Mouse (Mus musculus): ENCODE results near the gene Opcml.

The Opcml gene

GRCm38 (mm10) chr9:27790725-27791638 is at the start of gene Opcml:
Gene Opcml (plus strand): TSS chr9:27790775.
- in situ Hi-C loops (cut with MboI, MseI) = no loop called here

DNA sequence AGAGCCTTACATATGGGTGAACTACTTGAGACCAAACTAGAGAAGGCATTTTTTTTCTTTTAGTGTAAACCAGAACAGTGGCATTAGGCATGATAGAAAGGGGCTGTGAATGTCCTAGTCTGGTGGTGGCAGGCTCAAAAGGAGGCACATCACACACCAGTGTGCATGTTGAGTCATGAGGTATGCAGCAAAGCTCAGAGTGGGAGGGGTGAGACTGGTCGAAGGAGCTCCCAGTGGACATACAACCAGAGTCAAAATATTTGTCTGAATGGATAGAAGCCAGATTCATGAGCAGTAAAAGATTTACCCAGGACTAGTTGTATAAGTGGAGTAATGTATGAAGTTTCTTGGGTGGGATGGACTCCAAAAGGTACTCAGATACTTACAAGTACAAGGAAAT is 31.9 kb upstream of the Opcml start:
- in situ Hi-C loops (cut with MboI, MseI) = no loop called here

DNA sequence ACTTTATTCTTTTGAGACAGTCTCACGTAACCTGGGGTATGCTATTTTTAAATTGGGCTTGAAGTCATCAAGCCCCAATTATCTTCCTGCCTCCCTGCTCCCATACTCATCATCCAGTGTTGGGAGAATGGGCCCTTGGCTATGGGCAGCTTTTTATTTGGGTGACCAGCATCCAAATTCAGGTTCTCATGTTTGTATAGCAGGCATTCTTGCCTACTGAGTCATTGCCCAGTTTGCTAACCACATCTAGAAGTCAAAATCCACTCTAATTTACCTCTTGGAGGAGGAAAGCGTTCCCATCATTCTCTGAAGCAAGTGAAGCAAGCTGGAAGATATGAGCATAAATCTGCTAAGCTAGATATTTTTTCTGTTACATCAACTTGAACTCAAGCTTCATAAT is 29.4 kb upstream of the Opcml start:
- in situ Hi-C loops (cut with MboI, MseI) = no loop called here

- in situ Hi-C loops (cut with MboI, MseI) = no loop called here
These were observed 24.1 kb upstream of the Opcml start for GRCm38 (mm10) chr9:27766446-27766845.

DNA sequence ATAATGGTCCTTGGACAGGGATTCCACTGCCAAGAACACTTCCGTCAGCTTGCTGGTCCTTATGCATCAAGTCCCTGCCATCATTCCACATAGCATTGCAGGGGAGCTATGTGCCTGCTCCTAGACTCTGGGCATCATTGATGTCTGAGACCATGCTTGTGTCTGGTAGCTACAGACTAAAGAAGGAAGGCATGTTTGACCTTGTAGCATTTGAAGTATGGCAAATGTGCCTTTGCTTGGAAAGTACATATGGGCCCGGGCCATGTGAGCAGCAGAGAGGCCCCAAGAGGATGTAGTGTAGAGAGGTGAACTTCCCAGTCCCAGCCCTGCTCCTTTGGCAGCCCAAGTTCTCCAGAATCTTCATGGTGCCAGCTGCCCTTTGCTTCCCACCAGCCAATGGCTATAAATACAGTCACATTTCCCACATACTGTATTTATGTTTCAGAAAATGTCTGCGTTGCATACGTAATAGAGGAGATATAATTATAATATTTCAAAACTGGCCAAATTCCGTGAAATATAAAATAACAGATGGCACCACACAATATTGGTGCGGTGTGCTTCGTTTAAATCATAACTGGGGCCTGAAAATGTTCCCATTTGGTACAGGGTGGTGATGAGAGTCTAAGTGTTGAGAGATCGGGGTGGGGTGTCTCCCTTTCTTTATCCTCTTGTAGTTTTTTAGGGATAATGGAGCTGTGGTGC is 23.2 kb upstream of the Opcml start:
- in situ Hi-C loops (cut with MboI, MseI) = no loop called here

GRCm38 (mm10) chr9:27768788-27769187 is 21.8 kb upstream of the Opcml start:
- in situ Hi-C loops (cut with MboI, MseI) = no loop called here

GRCm38 (mm10) chr9:27781291-27781993 is 9.1 kb upstream of the Opcml start:
- in situ Hi-C loops (cut with MboI, MseI) = no loop called here

DNA sequence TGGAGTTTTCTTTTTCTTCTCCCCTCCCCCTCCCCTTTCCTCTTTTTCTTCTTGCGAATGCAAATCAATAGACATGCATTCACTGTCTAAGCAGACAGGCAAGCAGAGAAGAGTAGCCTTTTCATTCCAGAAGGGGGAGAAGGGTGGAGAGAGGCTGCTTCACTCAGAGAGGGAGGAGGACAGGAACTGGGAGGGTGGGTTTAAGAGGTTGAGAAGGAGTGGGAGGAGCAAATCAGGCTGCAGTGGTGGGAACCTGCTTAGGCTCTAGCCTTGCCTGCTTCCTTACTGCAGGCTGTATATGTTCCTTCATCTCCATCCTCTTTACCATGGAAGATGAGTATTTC is 8.6 kb upstream of the Opcml start:
- in situ Hi-C loops (cut with MboI, MseI) = no loop called here

DNA sequence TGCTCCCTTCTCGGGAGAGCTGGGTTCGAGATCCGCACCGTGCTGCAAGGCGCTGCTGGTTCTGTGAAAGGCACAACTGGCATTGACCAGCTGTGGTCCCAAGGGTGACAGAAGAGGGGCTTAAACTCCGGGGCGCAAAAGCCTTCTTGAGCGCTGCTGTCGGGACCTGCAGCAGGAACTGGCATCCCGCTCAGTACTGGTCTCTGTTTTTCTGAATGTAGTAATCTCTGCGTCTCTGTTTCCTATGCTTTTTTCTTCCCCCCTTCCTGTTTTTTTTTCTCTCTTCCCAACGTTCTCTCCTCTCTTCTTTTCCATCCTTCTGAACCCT is 1.0 kb downstream of the Opcml start:
- in situ Hi-C loops (cut with MboI, MseI) = no loop called here

DNA sequence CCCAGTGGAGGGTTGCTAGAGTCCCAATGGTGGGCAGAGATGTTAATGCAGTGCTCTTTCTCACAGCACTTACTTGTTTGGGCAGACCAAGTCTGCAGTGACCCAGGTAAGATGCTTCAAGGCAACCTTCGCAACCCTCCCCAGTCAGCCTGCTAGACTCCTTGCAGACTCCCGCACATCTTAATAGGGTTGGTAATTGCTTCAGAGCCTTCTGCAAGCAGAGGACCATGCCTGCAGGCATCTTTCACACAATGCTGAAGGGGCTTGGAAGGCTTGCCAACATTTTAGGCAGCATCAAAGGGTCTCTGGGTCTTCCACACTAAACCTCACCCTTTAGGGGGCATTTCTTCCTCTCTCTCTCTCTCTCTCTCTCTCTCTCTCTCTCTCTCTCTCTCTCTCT is 1.7 kb downstream of the Opcml start:
- in situ Hi-C loops (cut with MboI, MseI) = no loop called here

DNA sequence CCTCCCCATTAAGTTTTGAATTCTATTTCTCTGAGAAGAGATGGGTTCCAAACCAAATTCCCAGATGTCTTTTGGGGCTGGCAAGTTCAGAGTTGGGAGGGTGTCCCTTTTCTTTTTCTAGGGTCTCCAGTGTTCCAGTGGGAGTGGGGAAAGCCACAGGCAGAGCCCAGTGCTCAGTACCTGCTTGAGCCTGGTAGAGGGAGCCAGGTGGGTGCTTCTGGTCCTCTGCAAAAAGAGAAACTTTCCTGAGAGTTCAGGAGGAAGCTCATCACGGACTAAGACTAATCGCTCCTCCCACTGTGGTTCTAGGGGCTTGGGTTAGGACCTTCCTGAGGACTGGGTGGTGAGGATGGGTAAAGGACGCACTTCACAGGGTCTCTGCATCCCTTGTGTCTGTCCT is 2.4 kb downstream of the Opcml start:
- in situ Hi-C loops (cut with MboI, MseI) = no loop called here

DNA sequence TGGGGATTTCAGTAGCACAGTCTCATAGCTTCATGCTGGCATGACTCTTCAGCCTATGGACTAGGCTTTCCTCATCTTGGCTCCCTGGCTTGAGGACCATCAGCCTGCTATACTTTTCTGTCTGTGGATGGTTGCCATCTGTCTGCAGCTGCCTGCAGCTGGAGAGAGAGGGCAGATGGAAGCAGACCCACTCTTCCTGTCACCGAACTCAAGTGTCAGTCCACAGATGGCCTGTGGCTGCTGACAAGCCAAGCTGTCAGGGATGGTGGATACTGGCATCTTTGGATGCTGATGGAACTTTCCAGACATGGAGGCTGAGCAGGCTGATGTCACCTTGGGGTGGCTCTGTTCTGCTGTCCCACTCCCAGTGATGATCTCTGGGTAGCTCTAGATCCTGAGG is 6.0 kb downstream of the Opcml start:
- in situ Hi-C loops (cut with MboI, MseI) = no loop called here

DNA sequence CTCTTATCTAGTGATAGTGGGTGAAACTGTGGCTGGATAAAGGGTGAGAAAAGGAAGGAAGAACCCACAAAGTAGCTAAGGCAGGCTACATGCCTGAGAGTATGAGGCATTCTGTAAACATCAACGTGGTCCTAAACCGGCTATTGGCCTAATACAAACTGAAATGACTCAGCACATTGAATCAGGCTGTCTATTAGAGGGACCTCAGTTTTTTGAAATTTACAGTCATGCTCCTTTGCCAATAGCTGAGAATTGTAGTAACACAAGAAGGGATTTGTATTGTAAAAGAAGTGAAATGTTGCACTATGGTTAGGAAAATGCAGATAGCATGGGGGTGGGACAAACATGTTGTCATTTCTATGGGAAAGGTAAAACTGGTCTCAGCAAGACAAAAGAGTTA is 10.4 kb downstream of the Opcml start:
- in situ Hi-C loops (cut with MboI, MseI) = loop anchor here (10.0 kb wide), 1 partner anchor 396 kb away; no protein-coding TSS in a partner anchor

DNA sequence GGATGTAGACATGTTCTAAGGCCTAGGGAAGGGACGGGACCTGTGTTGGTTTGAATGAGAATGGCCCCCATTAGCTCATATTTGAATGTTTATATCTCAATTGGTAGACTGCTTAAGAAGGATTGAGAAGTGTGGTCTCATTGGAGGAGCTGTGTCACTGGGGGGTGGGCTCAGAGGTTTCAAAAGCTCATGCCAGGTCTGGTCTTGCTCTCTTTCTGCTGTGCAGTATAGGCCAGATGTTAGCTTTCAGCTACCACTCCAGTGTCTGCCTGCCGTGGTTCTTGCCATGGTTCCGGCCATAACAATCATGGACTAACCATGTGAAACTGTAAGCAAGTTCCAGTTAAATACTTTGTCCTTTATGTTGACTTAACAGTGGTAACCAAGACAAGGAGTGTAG is 11.2 kb downstream of the Opcml start:
- in situ Hi-C loops (cut with MboI, MseI) = loop anchor here (10.0 kb wide), 1 partner anchor 397 kb away; no protein-coding TSS in a partner anchor

DNA sequence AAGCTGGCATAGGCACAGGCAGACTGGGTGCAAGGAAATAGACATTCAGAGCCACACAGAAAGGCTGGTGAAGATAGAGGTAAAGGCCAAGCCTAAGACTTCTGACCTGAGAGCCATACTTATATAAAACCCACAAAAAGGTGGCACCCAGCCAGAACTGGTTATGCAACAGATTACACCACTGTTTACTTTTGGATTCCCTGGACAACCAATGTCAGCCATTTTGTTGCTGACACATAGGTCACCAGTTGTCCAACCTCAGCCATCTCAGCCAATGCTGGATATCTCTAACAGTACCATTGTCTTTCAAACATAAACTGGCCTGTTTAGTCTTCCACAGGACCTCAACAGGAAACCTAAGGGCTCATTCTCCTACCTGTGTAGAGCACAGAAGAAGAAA is 11.8 kb downstream of the Opcml start:
- in situ Hi-C loops (cut with MboI, MseI) = loop anchor here (10.0 kb wide), 1 partner anchor 398 kb away; no protein-coding TSS in a partner anchor

GRCm38 (mm10) chr9:27804461-27804860 is 13.9 kb downstream of the Opcml start:
- in situ Hi-C loops (cut with MboI, MseI) = loop anchor here (10.0 kb wide), 1 partner anchor 400 kb away; no protein-coding TSS in a partner anchor

DNA sequence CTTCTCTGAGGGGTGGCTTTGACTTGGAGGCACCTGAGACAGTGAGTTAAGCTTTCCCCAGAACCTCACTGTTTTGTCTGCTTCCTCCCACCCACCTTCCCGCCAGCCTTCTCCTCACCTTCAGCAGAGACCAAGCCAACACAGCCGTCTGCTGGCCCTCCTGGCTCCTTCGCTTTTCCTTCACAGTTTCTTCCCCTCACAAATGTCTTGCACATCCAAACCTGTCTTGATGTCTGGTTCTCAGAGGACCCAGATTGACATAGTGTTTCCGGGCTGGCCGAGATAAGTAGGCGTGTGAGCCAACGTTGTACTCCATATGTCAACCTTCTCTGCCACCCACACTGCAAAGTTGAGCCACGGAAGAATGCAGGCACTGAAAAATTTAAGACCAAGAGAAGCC is 19.2 kb downstream of the Opcml start:
- in situ Hi-C loops (cut with MboI, MseI) = loop anchor here (10.0 kb wide), 1 partner anchor 405 kb away; no protein-coding TSS in a partner anchor

DNA sequence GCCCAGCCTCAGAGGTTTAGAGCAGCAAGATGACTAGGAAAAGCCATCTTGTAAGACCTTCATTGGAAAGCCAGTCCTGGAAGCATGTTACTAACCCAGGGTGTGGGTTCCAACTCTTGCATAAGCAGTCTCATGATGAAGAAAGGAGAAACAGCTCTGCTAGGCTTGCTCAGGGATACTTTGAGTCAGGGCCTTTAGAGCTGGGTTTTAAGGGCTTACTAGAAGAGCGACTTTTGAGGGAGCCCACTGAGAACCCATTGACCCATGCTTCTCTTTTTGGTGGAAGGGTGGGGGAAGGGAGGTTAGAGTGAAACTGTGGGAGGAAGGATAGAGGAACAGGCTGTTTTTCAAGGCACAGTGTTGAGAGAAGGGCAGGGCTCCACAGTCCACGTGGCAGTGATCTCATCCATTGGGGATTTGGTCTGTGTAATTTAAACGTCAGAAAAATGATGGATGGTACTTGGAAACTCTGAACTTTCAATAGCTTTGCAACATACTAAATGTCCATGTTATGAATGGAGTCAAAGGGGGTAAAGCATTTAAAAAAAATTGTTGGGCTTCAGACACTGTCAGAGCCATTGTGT is 22.7 kb downstream of the Opcml start:
- in situ Hi-C loops (cut with MboI, MseI) = no loop called here

DNA sequence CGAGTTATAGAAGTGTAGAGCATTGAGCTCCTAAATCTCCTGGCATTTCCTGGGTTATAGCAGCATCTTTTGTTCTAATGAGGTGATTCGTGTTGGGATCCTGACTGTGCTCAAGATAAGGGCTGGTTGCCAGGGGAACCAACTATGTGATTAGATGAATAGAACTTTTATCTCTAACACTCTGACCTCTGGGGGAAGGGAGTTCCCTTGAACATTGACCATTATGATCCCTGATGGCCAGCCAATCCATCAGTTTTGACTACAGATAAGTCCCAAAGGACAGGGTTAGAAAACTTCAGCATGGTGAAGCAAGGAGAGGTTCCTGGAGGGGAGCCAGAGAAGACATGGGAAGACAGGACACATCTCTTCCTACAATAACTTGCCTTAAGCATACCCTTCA is 23.6 kb downstream of the Opcml start:
- in situ Hi-C loops (cut with MboI, MseI) = no loop called here

DNA sequence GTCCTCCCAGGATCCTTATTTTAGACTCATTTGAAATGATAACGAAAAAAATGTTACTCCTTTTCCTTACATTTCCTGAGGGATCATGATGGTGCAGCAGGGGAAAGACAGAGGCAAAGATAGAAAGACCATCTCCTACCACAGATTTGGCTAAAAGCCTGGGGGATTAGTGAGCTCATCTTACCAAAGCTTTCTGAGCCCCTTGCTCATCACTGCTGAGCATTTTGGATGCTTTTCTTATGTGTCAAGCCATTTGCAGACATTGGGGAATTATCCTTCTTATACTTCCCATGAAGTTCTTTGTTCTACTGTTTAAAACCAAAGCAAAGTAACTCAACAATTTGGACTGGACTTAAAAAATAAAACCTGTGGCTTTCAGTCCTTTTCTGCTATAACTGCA is 30.6 kb downstream of the Opcml start:
- in situ Hi-C loops (cut with MboI, MseI) = no loop called here

- in situ Hi-C loops (cut with MboI, MseI) = no loop called here
These were observed 32.1 kb downstream of the Opcml start for GRCm38 (mm10) chr9:27822681-27823080.

DNA sequence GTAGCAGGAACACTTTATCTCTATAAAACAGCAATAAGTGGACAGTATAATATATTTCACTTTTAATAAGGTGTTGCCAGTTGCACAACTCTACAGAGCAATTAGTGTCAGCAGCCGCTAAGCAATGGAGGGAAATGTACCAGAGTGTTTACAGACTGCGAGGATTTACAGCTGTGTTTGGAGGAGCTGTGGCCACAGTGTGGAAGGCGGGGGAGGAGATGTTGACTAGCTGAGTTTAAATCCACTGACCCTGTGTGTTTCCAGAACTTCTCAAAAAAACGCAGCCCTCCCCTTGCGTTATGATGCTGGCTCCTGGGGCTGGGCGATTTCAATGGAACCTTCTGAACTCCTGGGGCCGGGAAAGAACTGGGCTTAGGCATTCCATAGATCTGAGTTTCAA is 33.8 kb downstream of the Opcml start:
- in situ Hi-C loops (cut with MboI, MseI) = no loop called here
